Mouse (Mus musculus) stomach, postnatal 0 days (tissue): ENCODE measurements around the gene Krt8.

Experiments
- CTCF ChIP-seq: IDR thresholded peaks from 2 replicates; pipeline ENCODE4 v1.5.1; 2016; ENCODE audit warnings: antibody characterized with exemption, low read depth, mild to moderate bottlenecking, moderate library complexity
- EP300 ChIP-seq: optimal IDR thresholded peaks from 2 replicates; pipeline ENCODE3; 2016; ENCODE audit warnings: antibody characterized with exemption

DNA sequence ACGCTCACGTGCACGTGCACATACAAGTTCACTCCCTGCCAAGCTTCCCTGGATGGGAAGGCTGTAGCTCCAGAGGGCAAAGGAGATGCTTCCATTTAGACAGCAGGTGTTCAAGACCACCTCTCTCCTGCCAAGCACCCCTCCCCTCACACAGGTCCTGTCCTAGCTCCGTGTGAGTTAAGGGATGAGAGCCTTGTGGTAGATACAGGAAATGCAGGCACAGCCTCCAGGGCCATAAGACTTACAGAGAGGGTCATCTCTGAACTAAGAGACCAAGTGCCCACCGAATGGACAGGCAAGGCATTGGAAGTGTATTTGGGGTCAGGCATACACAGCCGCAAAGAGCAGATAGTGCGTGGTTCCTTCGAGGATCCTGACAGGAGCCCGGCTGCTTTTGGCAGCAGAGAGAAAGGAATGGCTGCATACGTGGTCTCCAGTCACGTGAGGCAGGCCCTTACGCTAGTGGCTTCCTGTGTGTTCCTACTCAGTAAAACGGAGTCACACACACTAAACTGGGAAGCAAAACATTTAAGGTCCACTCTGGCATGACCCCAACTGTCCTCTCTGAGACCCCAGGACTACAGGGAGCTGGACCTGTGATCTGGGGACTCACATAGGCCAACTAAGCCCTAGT lies 20.9 kb downstream of the Krt8 start:
- TF ChIP-seq EP300, result no peak
- peak; percentile 40 for TF ChIP-seq CTCF
